Mouse (Mus musculus) lung, adult 2 months (tissue): ENCODE results near the gene Fam155a. TPM values are rescaled to one million over a fixed set of nuclear protein-coding genes. Genes with fewer than 3 reads are reported as not detected.

ENCODE experiments used
- DNase-seq: peaks from one replicate; pipeline ENCODE4 v3.0.0; 2022
- H3K4me1 ChIP-seq: fragments of 200-500 bp; 2 replicates; pipeline ENCODE4 v1.6.1; 2011; ENCODE audit warnings: low read length; ENCODE audit not compliant: control insufficient read depth, insufficient read depth
- H3K4me3 ChIP-seq: fragments of 200-500 bp; replicated peaks from 2 replicates; pipeline ENCODE3; 2011; ENCODE audit warnings: low read depth, mild to moderate bottlenecking, control low read depth, low read length; ENCODE audit errors: extremely low read depth
- CTCF ChIP-seq: fragments of 200-500 bp; IDR thresholded peaks from 2 replicates; pipeline ENCODE4 v1.5.1; 2011; ENCODE audit warnings: mild to moderate bottlenecking, low read length, control low read depth; ENCODE audit not compliant: insufficient read depth
- POLR2A ChIP-seq: fragments of 200-500 bp; IDR thresholded peaks from 2 replicates; pipeline ENCODE4 v1.6.1; 2011; ENCODE audit warnings: low read depth, mild to moderate bottlenecking, control low read depth, low read length, borderline replicate concordance; ENCODE audit errors: extremely low read depth
- WGBS: fragments of 180-500 bp; shearing (Covaris S2); methylation state at CpG from one replicate; pipeline ENCODE4 v1.1.7; 2018; 5-methylcytosine and 5-hydroxymethylcytosine counted together
- polyA plus RNA-seq: library from polyadenylated mRNA; depleted of rRNA; stranded (reverse); fragments of >200 nt; gene quantifications from 2 replicates; pipeline ENCODE4 v1.2.3, GENCODE M21; 2012

Fam155a gene
- polyA plus RNA-seq, 1 experiment = 0.04 TPM

DNA sequence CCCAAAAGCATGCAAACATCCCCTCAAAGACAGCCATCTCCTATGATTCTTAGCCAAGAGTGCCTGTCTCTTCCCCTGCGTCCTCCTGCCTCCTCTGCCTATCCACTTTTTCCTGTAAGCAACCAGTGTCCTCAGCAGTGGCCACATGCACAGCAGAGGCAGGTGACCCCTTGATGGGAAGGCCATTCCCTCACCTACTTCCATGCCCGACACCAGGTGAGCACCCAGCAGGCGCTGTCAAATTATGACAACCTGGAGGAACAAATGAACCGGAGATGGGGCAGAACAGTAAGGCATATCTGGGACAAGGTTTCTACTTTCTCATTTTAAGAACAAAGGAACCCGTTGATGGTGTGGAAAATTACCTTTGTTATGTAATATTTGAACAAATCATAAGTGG lies 515.6 kb downstream of the Fam155a start:
- DNase-seq = no peak
- 86% methylated on average over 5 of the region's 5 CpGs for WGBS
- TF ChIP-seq CTCF (no peak), POLR2A (no peak)
- no peak overlapping the region for H3K4me3 ChIP-seq
- no peaks in the 10 kb centered on the region for H3K4me1 ChIP-seq

- TF ChIP-seq CTCF (no peak), POLR2A (no peak)
- Histone ChIP-seq H3K4me1 (no peaks in the 10 kb centered on the region), H3K4me3 (no peak overlapping the region)
- no peak for DNase-seq
- 65% methylated on average over 4 of the region's 4 CpGs for WGBS
Measured at GRCm38 (mm10) chr8:9252991-9253390, 518.0 kb downstream of the Fam155a start.

DNA sequence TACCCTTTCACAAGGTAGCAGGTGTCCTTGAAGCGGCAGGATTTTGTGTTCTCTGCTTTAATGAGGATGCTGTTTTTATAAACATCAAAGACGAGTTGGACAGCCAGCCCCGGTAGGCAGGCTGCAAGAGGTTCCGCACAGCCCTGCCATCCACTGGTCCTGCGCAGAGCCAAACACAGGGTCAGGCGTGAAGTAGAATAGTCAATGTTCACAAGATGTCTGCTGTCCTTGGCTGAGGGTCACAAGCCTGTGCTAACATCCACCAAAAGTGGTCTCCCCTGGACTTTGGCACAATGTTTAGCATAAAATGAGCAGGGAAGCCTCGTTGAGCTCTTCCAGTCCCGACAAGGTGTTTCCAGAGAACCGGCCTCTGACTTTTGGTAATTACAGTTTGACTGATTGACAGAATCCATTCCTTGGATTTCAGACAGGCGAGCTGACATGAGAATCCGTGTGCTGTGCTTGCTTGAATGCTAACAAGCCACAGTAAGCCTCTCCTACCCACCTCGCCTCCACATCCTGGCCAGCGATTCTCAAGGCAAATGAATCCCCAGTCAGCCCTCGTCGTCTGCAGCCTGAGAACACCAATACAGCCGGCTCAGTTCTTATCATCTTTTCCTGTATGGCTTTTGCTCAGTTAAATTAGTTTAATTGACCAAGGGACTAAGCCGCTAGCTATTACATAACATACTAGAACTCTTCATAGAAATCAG lies 522.7 kb downstream of the Fam155a start:
- no peak for TF ChIP-seq POLR2A
- TF ChIP-seq CTCF = no peak
- H3K4me1 ChIP-seq = no peaks in the 10 kb centered on the region
- DNase-seq = no peak
- no peak overlapping the region for H3K4me3 ChIP-seq
- 62% methylated on average over 17 of the region's 17 CpGs for WGBS

GRCm38 (mm10) chr8:9245994-9246393 lies 525.0 kb downstream of the Fam155a start:
- DNase-seq = no peak
- 55% methylated on average over 5 of the region's 5 CpGs for WGBS
- H3K4me1 ChIP-seq = no peaks in the 10 kb centered on the region

DNA sequence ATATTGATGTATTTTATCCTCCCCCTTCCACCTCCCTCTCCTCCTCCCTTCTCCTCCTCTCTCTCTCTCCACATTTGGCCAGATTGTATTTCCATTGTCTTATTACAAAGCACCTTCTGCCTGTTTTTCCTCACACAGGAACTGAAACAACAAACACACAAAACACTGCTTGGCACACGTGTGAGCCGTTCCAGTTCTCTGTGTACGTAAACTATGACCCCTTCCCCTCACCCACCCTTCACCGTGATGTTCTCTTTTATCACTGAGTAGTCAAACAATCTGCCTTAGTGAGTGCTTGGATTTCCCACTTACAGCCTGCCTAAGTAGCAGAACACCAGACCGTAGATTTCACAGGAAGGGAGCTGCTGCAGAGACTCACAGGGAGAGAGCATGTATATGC lies 530.0 kb downstream of the Fam155a start:
- TF ChIP-seq CTCF (no peak), POLR2A (no peak)
- 15% methylated on average over 5 of the region's 5 CpGs for WGBS
- no peak for DNase-seq
- Histone ChIP-seq H3K4me3 (no peak overlapping the region), H3K4me1 (no peaks in the 10 kb centered on the region; the same call in 1 of the 2 replicates)

More at GRCm38 (mm10) chr8:9245994-9246393, 525.0 kb downstream of the Fam155a start:
- TF ChIP-seq CTCF = no peak
- no peak for TF ChIP-seq POLR2A
- no peak overlapping the region for H3K4me3 ChIP-seq

DNA sequence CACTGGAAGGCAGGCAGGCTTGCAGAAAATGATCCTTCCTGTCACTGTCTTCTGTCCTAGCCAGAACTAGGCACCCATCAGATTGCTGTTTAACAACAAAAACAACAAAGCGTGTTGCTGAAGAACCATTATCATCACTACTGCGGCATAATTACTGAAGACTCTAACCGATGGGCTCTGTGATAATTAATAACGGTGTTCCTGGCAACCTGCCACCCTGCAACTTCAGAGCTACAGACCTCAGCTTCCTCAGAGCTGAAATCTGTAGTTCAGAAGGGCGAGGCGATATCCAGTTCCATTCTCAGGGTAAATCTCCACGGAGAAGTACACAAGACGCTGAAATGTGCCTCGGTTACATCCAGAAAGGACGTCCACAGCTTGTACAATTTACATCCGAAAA lies 531.2 kb downstream of the Fam155a start:
- TF ChIP-seq CTCF (no peak), POLR2A (no peak)
- 41% methylated on average over 11 of the region's 11 CpGs for WGBS

GRCm38 (mm10) chr8:9238974-9239373 lies 532.0 kb downstream of the Fam155a start:
- TF ChIP-seq POLR2A (no peak), CTCF (no peak)
- Histone ChIP-seq H3K4me3 (no peak overlapping the region), H3K4me1 (no peaks in the 10 kb centered on the region; the same call in 1 of the 2 replicates)
- 46% methylated on average over 9 of the region's 9 CpGs for WGBS
- no peak for DNase-seq

More for the DNA sequence above, 531.2 kb downstream of the Fam155a start:
- Histone ChIP-seq H3K4me1 (no peaks in the 10 kb centered on the region; the same call in 1 of the 2 replicates), H3K4me3 (no peak overlapping the region)
- no peak for DNase-seq

DNA sequence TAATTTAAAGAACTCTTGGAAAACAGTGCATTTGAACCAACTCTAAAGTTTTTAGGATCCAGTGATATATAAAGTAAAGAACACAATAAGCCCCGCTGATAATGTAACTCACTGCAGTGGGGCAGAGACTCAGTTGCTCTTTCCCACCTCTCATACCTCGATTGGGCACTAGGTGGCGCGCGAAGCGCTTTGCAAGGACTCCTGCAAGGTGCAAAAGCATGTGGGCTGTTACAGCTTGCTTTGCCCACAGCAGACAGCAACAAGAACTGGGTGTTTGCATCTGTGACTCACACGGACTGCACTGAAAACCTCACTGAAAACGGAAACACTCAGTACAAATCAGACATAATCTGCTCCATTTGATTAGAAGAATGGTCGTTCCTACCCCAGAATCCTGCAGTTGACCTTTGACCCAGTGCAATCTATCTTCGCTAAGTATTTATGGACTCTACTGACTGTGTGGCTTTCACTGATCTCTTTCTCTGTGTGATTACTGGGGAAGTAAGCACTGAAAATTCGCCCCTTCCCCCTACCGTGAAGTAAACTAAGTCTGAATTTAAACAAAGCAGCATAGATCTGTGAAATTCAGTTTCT lies 537.5 kb downstream of the Fam155a start:
- Histone ChIP-seq H3K4me1 (no peaks in the 10 kb centered on the region), H3K4me3 (no peak overlapping the region)
- WGBS = 8% methylated on average over 12 of the region's 12 CpGs
- peak; percentile 81 for DNase-seq
- peak; percentile 93 for TF ChIP-seq CTCF
- TF ChIP-seq POLR2A = no peak

DNA sequence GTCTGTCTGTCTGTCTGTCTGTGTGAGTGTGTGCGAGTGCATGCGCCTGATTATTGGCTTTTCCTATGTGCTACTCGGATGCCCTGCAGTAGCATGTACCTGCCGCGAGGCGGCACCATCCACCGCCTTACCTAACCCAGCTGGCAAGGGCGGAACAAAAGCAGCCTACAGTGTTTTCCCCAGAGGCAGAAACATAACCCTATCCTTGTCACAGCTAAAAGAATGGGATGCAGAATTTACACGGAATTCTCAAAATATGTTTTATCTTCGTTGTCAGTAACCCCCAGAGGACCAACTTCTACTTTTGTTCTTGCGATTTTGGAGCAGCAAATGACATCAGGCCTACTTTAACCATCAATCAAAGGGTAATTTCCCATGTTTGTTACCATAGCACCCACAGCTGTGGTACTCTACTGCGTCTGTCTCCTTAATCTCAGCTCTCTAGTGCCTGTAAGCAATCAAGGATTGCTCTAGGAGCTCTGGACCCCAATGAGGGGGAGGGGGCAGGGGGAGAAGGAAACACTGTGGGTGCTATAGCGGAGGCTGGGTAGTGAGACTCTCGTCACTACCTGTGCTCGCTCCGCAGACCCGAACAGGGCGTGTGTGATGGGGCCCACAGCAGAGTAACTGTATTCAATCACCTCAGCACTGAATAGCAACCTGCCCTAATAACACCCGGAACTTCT lies 543.0 kb downstream of the Fam155a start:
- peak; percentile 90 for TF ChIP-seq CTCF
- TF ChIP-seq POLR2A = no peak
- no peak overlapping the region for H3K4me3 ChIP-seq
- H3K4me1 ChIP-seq = no peaks in the 10 kb centered on the region
- 40% methylated on average over 19 of the region's 19 CpGs for WGBS
- peak; percentile 40 for DNase-seq

DNA sequence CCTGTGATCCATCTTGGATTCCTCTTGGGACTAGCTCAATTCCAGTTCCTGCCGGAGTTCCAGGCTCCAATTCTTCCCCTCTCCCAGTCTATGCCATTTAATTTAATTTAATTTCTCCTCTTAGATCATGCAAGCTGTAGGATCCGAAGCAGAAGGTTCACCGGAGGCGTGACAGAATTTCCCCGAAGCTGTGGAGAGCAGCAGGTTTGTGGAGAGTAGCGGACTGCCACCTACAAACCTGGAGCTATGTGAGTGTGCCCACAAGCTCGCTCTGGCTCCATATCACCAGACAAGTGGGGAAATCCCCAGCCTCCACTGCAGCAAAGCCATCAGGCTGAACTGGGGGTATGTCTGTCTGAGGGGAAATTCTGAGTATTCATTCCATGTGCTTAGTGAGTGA lies 544.2 kb downstream of the Fam155a start:
- no peak for TF ChIP-seq POLR2A
- TF ChIP-seq CTCF = no peak
- no peak overlapping the region for H3K4me3 ChIP-seq
- WGBS = 81% methylated on average over 7 of the region's 7 CpGs
- H3K4me1 ChIP-seq = no peaks in the 10 kb centered on the region
- no peak for DNase-seq

DNA sequence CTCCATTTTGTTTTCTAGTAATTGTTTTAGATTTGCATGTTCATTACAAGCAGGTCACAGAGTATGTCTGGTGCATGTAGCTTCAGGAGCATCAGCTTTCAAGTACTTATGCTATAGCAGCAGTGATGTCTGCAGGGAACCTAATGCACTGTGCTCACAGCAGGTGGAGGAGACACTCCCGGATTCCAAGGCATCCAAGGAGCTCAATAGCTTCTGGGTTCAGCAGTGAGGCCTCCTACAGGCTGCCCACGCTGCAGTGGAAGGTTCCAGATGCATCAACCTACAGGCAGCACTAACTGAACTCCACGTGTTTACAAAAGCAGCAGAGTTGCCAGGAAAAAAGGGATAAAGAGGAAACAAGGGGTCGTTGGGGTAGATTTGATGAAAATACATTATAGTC lies 559.2 kb downstream of the Fam155a start:
- 57% methylated on average over 4 of the region's 4 CpGs for whole genome bisulfite sequencing
- DNase-seq = no peak
- Histone ChIP-seq H3K4me3 (no peak overlapping the region), H3K4me1 (no peaks in the 10 kb centered on the region)
- no peak for TF ChIP-seq POLR2A
- no peak for TF ChIP-seq CTCF
